Mouse (Mus musculus) C2C12 (cell line): ENCODE data around the gene Fam120b. TPM values are rescaled to one million over a fixed set of nuclear protein-coding genes. Genes with fewer than 3 reads are reported as not detected.

Experiments used
- H3K27me3 ChIP-seq: one replicate; pipeline ENCODE4 v1.6.1; 2011; ENCODE audit not compliant: control insufficient read depth, insufficient read depth, insufficient read length
- H3K36me3 ChIP-seq: one replicate; pipeline ENCODE4 v1.6.1; 2011; ENCODE audit not compliant: control insufficient read depth, insufficient read depth
- H3K4me3 ChIP-seq: one replicate; pipeline ENCODE4 v1.5.1; 2011; ENCODE audit warnings: mild to moderate bottlenecking, control low read depth; ENCODE audit not compliant: poor library complexity, insufficient read depth, severe bottlenecking
- H3K79me2 ChIP-seq: one replicate; pipeline ENCODE4 v1.6.1; 2011; ENCODE audit not compliant: control insufficient read depth, insufficient read depth
- H3K79me3 ChIP-seq: one replicate; pipeline ENCODE4 v1.6.1; 2011; ENCODE audit warnings: low read depth, control low read depth
- H3ac ChIP-seq: one replicate; pipeline ENCODE3; 2011; ENCODE audit warnings: low read depth; ENCODE audit not compliant: control insufficient read depth, insufficient read length
- CEBPB ChIP-seq: IDR thresholded peaks from one replicate; pipeline ENCODE4 v1.6.1; 2011; ENCODE audit warnings: low read depth, mild to moderate bottlenecking, control low read depth, moderate library complexity
- CTCF ChIP-seq: IDR thresholded peaks from one replicate; pipeline ENCODE4 v1.5.1; 2011; ENCODE audit not compliant: control insufficient read depth, insufficient read depth, insufficient read length
- FOSL1 ChIP-seq: IDR thresholded peaks from one replicate; pipeline ENCODE4 v1.8.0; 2011; ENCODE audit warnings: mild to moderate bottlenecking, low read length; ENCODE audit not compliant: poor library complexity, insufficient read depth, severe bottlenecking
- MAX ChIP-seq: IDR thresholded peaks from one replicate; pipeline ENCODE4 v1.6.1; 2011; ENCODE audit warnings: mild to moderate bottlenecking, control low read depth
- MYOD1 ChIP-seq: IDR thresholded peaks from one replicate; pipeline ENCODE4 v1.6.1; 2011; ENCODE audit warnings: low read depth; ENCODE audit not compliant: control insufficient read depth, insufficient read length
- MYOG ChIP-seq: IDR thresholded peaks from one replicate; pipeline ENCODE4 v1.6.1; 2011; ENCODE audit not compliant: control insufficient read depth, insufficient read length; ENCODE audit errors: extremely low read depth
- USF1 ChIP-seq: IDR thresholded peaks from one replicate; pipeline ENCODE4 v1.6.1; 2011; ENCODE audit warnings: low read depth, mild to moderate bottlenecking, control low read depth, moderate library complexity
- polyA plus RNA-seq: library from polyadenylated mRNA; unstranded; fragments of >200 nt; fragmentation: generic; extraction: Trizol; gene quantifications from one replicate; pipeline ENCODE4 v1.2.1, GENCODE M21; 2012; ENCODE audit warnings: missing spikeins

Fam120b gene
- polyA plus RNA-seq, 1 experiment = 7.4 TPM

- Histone ChIP-seq H3K36me3 (peaks cover 64% of the 10 kb centered on the region), H3K79me2 (no peaks in the 10 kb centered on the region), H3K79me3 (no peaks in the 10 kb centered on the region), H3ac (no peak overlapping the region), H3K4me3 (no peak overlapping the region), H3K27me3 (no peaks in the 10 kb centered on the region)
- TF ChIP-seq MYOD1 = no peak
- no peak for TF ChIP-seq FOSL1
- no peak for TF ChIP-seq MAX
- no peak for TF ChIP-seq CTCF
- no peak for TF ChIP-seq MYOG
- no peak for TF ChIP-seq USF1
- TF ChIP-seq CEBPB = no peak
These were observed 14.9 kb downstream of the Fam120b start for GRCm38 (mm10) chr17:15410861-15411260.

DNA sequence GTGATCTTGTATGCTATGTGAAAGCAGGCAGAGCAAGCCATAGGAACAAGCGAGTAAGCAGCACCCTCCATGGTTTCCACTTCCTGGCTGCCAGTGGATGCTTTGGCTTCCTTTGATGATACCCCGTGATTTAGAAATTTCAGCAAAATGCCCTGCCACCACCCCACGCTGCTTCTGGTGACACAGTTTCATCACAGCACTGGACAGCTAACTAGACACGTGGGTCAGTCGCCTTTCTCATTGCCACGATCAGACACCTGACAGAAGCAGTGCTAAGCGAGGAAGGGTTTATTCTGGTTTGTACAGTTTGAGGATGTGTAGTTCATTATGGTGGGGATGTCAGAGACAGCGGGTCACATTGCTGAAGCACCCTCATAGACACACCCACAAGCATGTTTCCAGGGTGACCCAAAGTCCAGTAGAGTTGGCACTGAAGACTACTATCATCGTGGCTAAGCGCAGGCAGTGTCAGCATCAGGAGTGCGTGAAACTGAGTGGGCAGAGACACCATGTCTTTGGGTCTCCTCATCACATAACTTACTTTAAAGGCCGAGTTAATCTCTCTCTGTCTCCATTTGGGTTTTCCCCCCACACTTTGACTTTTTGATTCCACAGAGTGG lies 20.7 kb downstream of the Fam120b start:
- TF ChIP-seq MYOG (no peak), MAX (no peak), USF1 (no peak), MYOD1 (no peak), FOSL1 (no peak), CTCF (no peak), CEBPB (no peak)
- H3K79me2 ChIP-seq = no peaks in the 10 kb centered on the region
- no peaks in the 10 kb centered on the region for H3K79me3 ChIP-seq
- no peaks in the 10 kb centered on the region for H3K27me3 ChIP-seq
- H3K36me3 ChIP-seq = peaks cover 77% of the 10 kb centered on the region
- H3ac ChIP-seq = no peak overlapping the region
- H3K4me3 ChIP-seq = no peak overlapping the region

DNA sequence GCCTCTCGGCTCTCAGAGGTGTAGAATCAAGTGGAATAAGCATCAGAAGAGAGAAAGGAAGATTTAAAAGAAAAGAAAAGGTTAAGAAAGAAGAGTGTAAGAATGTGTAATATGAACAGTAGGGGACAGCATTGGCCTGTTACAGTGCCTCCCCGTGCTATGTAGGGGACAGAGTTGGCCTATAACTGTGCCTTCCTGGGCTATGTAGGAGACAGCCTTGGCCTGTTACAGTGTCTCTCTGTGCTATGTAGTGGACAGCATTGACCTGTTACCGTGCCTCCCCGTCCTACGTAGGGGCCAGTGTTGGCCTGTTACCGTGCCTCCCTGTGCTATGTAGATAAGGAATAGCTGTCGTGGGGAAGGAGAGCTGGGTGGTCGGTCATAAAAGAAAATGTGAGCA lies 23.5 kb downstream of the Fam120b start:
- no peak overlapping the region for H3K4me3 ChIP-seq
- H3K79me2 ChIP-seq = no peaks in the 10 kb centered on the region
- H3K36me3 ChIP-seq = peaks cover 79% of the 10 kb centered on the region
- TF ChIP-seq MYOD1 = no peak
- no peak for TF ChIP-seq CTCF
- no peak for TF ChIP-seq MAX
- no peak for TF ChIP-seq MYOG
- TF ChIP-seq CEBPB = no peak
- TF ChIP-seq USF1 = no peak
- TF ChIP-seq FOSL1 = no peak
- H3K27me3 ChIP-seq = no peaks in the 10 kb centered on the region
- no peak overlapping the region for H3ac ChIP-seq
- H3K79me3 ChIP-seq = no peaks in the 10 kb centered on the region

DNA sequence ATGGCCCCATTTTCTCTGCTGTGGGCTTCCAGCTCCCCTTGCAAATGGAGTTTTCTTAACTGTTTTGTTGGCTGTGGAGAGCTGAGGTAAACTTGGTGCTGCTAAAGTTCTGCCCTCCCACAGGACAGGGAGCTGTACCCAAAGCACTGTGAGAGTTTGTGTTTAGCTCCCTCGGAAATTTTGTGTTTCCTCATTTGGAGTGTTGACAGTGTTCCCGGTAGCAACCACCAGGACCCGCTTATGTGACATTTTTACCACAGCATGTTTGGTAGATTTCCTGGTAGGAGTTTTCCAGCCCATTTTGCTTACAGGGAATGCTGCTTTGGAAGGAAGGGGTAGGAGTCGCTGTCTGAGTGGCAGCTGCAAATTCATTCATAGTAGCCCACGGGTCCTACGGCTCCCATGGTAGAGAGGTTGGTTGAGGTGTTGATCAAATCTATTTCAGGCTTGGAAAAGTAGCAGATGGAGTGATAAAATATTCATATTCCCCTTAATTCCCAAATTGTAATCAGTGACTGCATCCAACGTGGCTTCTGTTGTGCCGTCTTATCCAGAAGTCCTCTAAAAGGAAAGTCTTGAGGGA lies 24.1 kb downstream of the Fam120b start:
- no peaks in the 10 kb centered on the region for H3K79me3 ChIP-seq
- H3K4me3 ChIP-seq = no peak overlapping the region
- H3K36me3 ChIP-seq = peaks cover 75% of the 10 kb centered on the region
- H3K79me2 ChIP-seq = no peaks in the 10 kb centered on the region
- H3K27me3 ChIP-seq = no peaks in the 10 kb centered on the region
- no peak for TF ChIP-seq FOSL1
- no peak for TF ChIP-seq CEBPB
- H3ac ChIP-seq = no peak overlapping the region

- no peaks in the 10 kb centered on the region for H3K79me2 ChIP-seq
- TF ChIP-seq CEBPB (no peak), MAX (no peak), FOSL1 (no peak), MYOG (no peak), USF1 (no peak), CTCF (no peak), MYOD1 (no peak)
These were observed 25.4 kb downstream of the Fam120b start for GRCm38 (mm10) chr17:15421446-15421845.

DNA sequence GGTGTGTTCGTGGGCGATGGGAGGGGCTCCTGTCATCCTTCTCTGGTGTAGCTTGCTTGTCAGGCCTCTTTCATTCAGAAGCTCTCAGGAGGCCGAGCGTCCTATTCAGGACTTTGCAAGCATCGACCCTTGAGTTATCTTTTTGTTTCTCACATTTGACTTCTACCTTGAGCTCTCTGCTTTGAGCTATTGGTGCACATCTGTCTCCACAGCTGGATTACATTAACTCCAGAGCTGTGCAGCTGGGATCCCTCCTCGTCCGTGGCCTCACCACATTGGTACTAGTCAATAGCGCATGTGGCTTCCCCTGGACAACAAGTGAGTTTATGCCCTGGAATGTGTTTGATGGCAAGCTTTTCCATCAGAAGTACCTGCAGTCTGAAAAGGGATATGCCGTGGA lies 26.7 kb downstream of the Fam120b start:
- no peaks in the 10 kb centered on the region for H3K27me3 ChIP-seq
- TF ChIP-seq MYOG (no peak), USF1 (no peak), MAX (no peak)
- no peak overlapping the region for H3ac ChIP-seq
- no peaks in the 10 kb centered on the region for H3K79me3 ChIP-seq
- no peaks in the 10 kb centered on the region for H3K79me2 ChIP-seq
- H3K36me3 ChIP-seq = peaks cover 70% of the 10 kb centered on the region
- no peak overlapping the region for H3K4me3 ChIP-seq

More at GRCm38 (mm10) chr17:15421446-15421845, 25.4 kb downstream of the Fam120b start:
- H3K27me3 ChIP-seq = no peaks in the 10 kb centered on the region
- H3K4me3 ChIP-seq = no peak overlapping the region
- H3ac ChIP-seq = no peak overlapping the region
- peaks cover 74% of the 10 kb centered on the region for H3K36me3 ChIP-seq
- H3K79me3 ChIP-seq = no peaks in the 10 kb centered on the region
